Mouse (Mus musculus) heart, adult 2 months (tissue): ENCODE data around the gene Casc3. TPM values are rescaled to one million over a fixed set of nuclear protein-coding genes. Genes with fewer than 3 reads are reported as not detected.

ENCODE experiments used
- DNase-seq, 2 experiments: peaks; one replicate each; pipeline ENCODE4 v3.0.0; 2021
- H3K27ac ChIP-seq: fragments of 200-600 bp; 2 replicates; pipeline ENCODE4 v1.8.1; 2022
- H3K27me3 ChIP-seq: fragments of 200-500 bp; 2 replicates; pipeline ENCODE4 v1.6.1; 2012; ENCODE audit warnings: mild to moderate bottlenecking, low read length, inconsistent platforms, mixed read lengths; ENCODE audit not compliant: control insufficient read depth, insufficient read depth
- H3K36me3 ChIP-seq: fragments of 200-500 bp; 2 replicates; pipeline ENCODE4 v1.6.1; 2012; ENCODE audit warnings: low read length, inconsistent platforms; ENCODE audit not compliant: control insufficient read depth, insufficient read depth
- H3K4me1 ChIP-seq: fragments of 200-500 bp; 2 replicates; pipeline ENCODE4 v1.6.1; 2011; ENCODE audit warnings: low read length; ENCODE audit not compliant: control insufficient read depth, insufficient read depth
- H3K4me3 ChIP-seq: fragments of 200-600 bp; 2 replicates; pipeline ENCODE4 v1.8.1; 2022
- H3K79me2 ChIP-seq: fragments of 200-500 bp; replicated peaks from 2 replicates; pipeline ENCODE4 v1.6.1; 2012; ENCODE audit warnings: mild to moderate bottlenecking, inconsistent platforms, low read length, moderate library complexity, mixed read lengths; ENCODE audit not compliant: control insufficient read depth, insufficient read depth
- H3K9ac ChIP-seq: fragments of 200-500 bp; 2 replicates; pipeline ENCODE4 v1.6.1; 2012; ENCODE audit warnings: low read depth, mild to moderate bottlenecking, control low read depth, inconsistent platforms, low read length, mixed read lengths
- CTCF ChIP-seq: fragments of 200-600 bp; IDR thresholded peaks from 2 replicates; pipeline ENCODE4 v1.8.1; 2022; ENCODE audit warnings: antibody characterized with exemption, mild to moderate bottlenecking, moderate library complexity
- EP300 ChIP-seq: fragments of 200-500 bp; IDR thresholded peaks from 2 replicates; pipeline ENCODE4 v1.6.1; 2011; ENCODE audit warnings: low read depth, low read length, control low read depth; ENCODE audit not compliant: insufficient read depth
- POLR2A ChIP-seq: fragments of 200-500 bp; IDR thresholded peaks from 2 replicates; pipeline ENCODE4 v1.6.1; 2011; ENCODE audit warnings: mild to moderate bottlenecking, low read depth, low read length, control low read depth; ENCODE audit not compliant: insufficient read depth
- WGBS: fragments of 180-500 bp; shearing (Covaris S2); methylation state at CpG from one replicate; pipeline ENCODE4 v1.1.7; 2018; 5-methylcytosine and 5-hydroxymethylcytosine counted together
- intact Hi-C: fragments of 180-260 bp; cut with DNase I; formaldehyde crosslinking; loops from one replicate; pipeline ENCODE4 v1.15.1; 2025
- polyA plus RNA-seq: library from polyadenylated mRNA; depleted of rRNA; stranded (reverse); fragments of >200 nt; gene quantifications from 2 replicates; pipeline ENCODE4 v1.2.3, GENCODE M21; 2012
- total RNA-seq, 2 experiments: library from RNA; stranded (reverse); gene quantifications; 2 replicates each; pipeline ENCODE4 v1.2.3; 2021

Casc3 gene
- total and polyA plus RNA-seq, 3 experiments = 17.5 to 20.7 (median 18.7) TPM

GRCm38 (mm10) chr11:98835296-98835695, 30.6 kb downstream of the Casc3 start:
- H3K79me2 ChIP-seq = no peaks in the 10 kb centered on the region
- H3K27me3 ChIP-seq = no peaks in the 10 kb centered on the region
- H3K4me3 ChIP-seq = no peak overlapping the region
- TF ChIP-seq CTCF (no peak), EP300 (no peak), POLR2A (no peak)
- DNase-seq = no peak
- H3K9ac ChIP-seq = no peak overlapping the region
- intact Hi-C loops = no loop called here
- no peak overlapping the region for H3K27ac ChIP-seq
- peaks cover 1% of the 10 kb centered on the region; the same call in 1 of the 2 replicates for H3K4me1 ChIP-seq
- 0 out of 2 replicates have a peak, but pooled peaks cover 2% of the 10 kb centered on the region for H3K36me3 ChIP-seq
- WGBS = 59% methylated on average over 5 of the region's 5 CpGs

- Histone ChIP-seq H3K36me3 (0 out of 2 replicates have a peak, but pooled peaks cover 2% of the 10 kb centered on the region), H3K27ac (no peak overlapping the region), H3K9ac (no peak overlapping the region), H3K79me2 (no peaks in the 10 kb centered on the region), H3K27me3 (no peaks in the 10 kb centered on the region), H3K4me3 (no peak overlapping the region), H3K4me1 (peaks cover 1% of the 10 kb centered on the region; the same call in 1 of the 2 replicates)
- WGBS = 65% methylated on average over 3 of the region's 3 CpGs
- intact Hi-C loops = no loop called here
- no peak for TF ChIP-seq CTCF
- TF ChIP-seq EP300 = no peak
- TF ChIP-seq POLR2A = no peak
- DNase-seq = no peak
Measured at GRCm38 (mm10) chr11:98835725-98836124, 31.0 kb downstream of the Casc3 start.

GRCm38 (mm10) chr11:98836128-98836527, 31.4 kb downstream of the Casc3 start:
- Histone ChIP-seq H3K4me1 (peaks cover 1% of the 10 kb centered on the region; the same call in 1 of the 2 replicates), H3K4me3 (peak overlapping the region; percentile 59), H3K79me2 (no peaks in the 10 kb centered on the region), H3K27me3 (no peaks in the 10 kb centered on the region), H3K27ac (no peak overlapping the region), H3K36me3 (0 out of 2 replicates have a peak, but pooled peaks cover 2% of the 10 kb centered on the region), H3K9ac (no peak overlapping the region)
- 31% methylated on average over 7 of the region's 7 CpGs for WGBS
- intact Hi-C loops = no loop called here
- DNase-seq = no peak
- TF ChIP-seq POLR2A = no peak
- no peak for TF ChIP-seq CTCF
- no peak for TF ChIP-seq EP300

- DNase-seq = peak; percentile 85 to 88
- TF ChIP-seq EP300 = no peak
- Histone ChIP-seq H3K4me1 (peaks cover 1% of the 10 kb centered on the region; the same call in 1 of the 2 replicates), H3K9ac (peak within 1 kb of the TSS; percentile 72), H3K36me3 (no peaks in the 10 kb centered on the region), H3K79me2 (no peaks in the 10 kb centered on the region), H3K27me3 (no peaks in the 10 kb centered on the region), H3K4me3 (peak within 1 kb of the TSS; percentile 59), H3K27ac (no peak within 1 kb of the TSS; the same call in 1 of the 2 replicates)
- intact Hi-C loops = no loop called here
- 0% methylated on average over 36 of the region's 48 CpGs for WGBS
Measured at GRCm38 (mm10) chr11:98836651-98837141, 32.0 kb downstream of the Casc3 start, which contains the start of gene Rapgefl1. Gene Rapgefl1, plus strand, starts transcription at chr11:98836785.

DNA sequence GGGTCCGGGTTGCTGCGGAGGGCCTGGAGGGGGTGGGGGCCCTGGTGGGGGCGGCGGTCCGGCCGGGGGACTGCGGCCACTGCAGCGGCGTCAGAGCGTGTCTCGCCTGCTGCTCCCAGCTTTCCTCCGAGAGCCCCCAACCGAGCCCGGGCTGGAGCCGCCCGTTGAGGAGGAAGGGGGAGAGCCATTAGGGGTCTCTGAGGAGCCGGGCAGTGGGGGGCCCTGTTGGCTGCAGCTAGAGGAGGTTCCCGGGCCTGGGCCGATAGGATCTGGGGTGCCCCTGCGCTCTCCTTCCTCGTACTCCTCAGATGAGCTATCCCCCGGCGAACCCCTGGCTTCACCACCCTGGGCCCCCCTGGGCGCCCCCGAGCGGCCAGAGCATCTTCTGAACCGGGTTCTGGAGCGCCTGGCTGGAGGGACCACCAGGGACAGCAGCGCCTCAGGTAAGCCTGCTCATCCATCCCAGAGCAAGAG, 32.6 kb downstream of the Casc3 start:
- TF ChIP-seq CTCF (no peak), EP300 (no peak), POLR2A (no peak)
- Histone ChIP-seq H3K36me3 (no peaks in the 10 kb centered on the region), H3K27me3 (no peaks in the 10 kb centered on the region), H3K79me2 (no peaks in the 10 kb centered on the region), H3K4me1 (peaks cover 1% of the 10 kb centered on the region; the same call in 1 of the 2 replicates), H3K4me3 (peak overlapping the region; percentile 59), H3K27ac (no peak overlapping the region), H3K9ac (peak overlapping the region; percentile 10; the same call in 1 of the 2 replicates)
- peak in 1 of 2 experiments; percentile 16 for DNase-seq
- 9% methylated on average over 26 of the region's 29 CpGs for WGBS
- intact Hi-C loops = no loop called here

DNA sequence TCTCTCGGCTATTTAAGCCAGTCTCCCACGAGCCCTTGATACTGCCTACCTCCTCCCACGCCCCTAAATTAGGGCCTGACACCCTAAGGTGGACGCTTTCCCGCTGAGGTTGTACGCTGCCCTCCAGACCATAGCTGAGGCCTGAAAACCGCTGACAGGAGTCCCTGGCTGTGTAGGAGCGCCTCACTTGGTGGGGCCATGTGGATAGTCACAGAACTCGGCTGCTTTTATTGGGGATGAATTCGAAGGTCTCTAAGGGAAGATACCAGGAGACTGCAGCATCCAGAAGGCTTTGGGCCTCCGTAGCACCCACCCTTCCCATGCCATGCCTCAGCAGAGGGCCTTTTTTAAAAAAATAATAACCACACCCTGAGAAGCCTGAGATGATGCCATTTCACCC, 33.2 kb downstream of the Casc3 start:
- Histone ChIP-seq H3K4me1 (peaks cover 1% of the 10 kb centered on the region; the same call in 1 of the 2 replicates), H3K9ac (no peak overlapping the region), H3K27me3 (no peaks in the 10 kb centered on the region), H3K27ac (no peak overlapping the region), H3K79me2 (no peaks in the 10 kb centered on the region), H3K36me3 (no peaks in the 10 kb centered on the region), H3K4me3 (no peak overlapping the region)
- intact Hi-C loops = no loop called here
- no peak for TF ChIP-seq EP300
- TF ChIP-seq CTCF = no peak
- TF ChIP-seq POLR2A = no peak
- 77% methylated on average over 11 of the region's 11 CpGs for WGBS
- no peak for DNase-seq
